Comparison of ENCODE assay signal across 12 mouse cellular contexts in genomic region chr13:46429866-46430265, GRCm38 (mm10). TPM values are rescaled to one million over a fixed set of nuclear protein-coding genes. Genes with fewer than 3 reads are reported as not detected.
"Had no signal": no experiment of that assay in that cellular context is flagged by ENCODE, and none has a peak within 500 bp of the region (broad histone marks: within the 10 kb centered on the region; RNA-seq: fewer than 3 reads in every experiment).

No protein-coding gene starts in this region.

- H3K9ac ChIP-seq: liver, embryonic 14.5 days; midbrain, embryonic 12.5 days had no signal

- H3K9me3 ChIP-seq: limb, embryonic 13.5 days; midbrain, embryonic 12.5 days had no signal

- H3K27ac ChIP-seq: layer of hippocampus, adult 2 months; limb, embryonic 13.5 days; liver, embryonic 14.5 days; midbrain, embryonic 12.5 days had no signal

- DNase-seq: kidney, postnatal 10 days; kidney, postnatal 4 days; left cerebral cortex, postnatal 4 days; lung, adult 18-20 months; right cerebral cortex, postnatal 14 days; thymus, postnatal 36 days had no signal

- H3K4me3 ChIP-seq: layer of hippocampus, adult 2 months; limb, embryonic 13.5 days; midbrain, embryonic 12.5 days had no signal

- H3K4me2 ChIP-seq: midbrain, embryonic 12.5 days had no signal

- H3K4me1 ChIP-seq: limb, embryonic 13.5 days had no signal

- H3K36me3 ChIP-seq: limb, embryonic 13.5 days had no signal

- H3K27me3 ChIP-seq: midbrain, embryonic 12.5 days had no signal

RNA-seq across cellular contexts. Expression of gene Rbm24, which starts 11.6 kb away (rescaled TPM):
- total RNA-seq: megakaryocyte-erythroid progenitor cell, adult 5-6 weeks had no signal
- polyA plus RNA-seq: liver, adult 2 months had no signal
